In genomic region chr5:141574263-141574662, GRCm38 (mm10) we compare ENCODE assay signal across 9 mouse cellular contexts.
DNase-seq lines count a peak whose midpoint lies in the region; ATAC-seq and TF ChIP-seq lines count a peak whose summit lies in the region.
"Had no signal": no experiment of that assay in that cellular context is flagged by ENCODE, and none has a peak within 500 bp of the region (broad histone marks: within the 10 kb centered on the region; RNA-seq: fewer than 3 reads in every experiment).

No protein-coding gene starts in this region.

- H3K4me1 ChIP-seq in kidney, adult 2 months (ENCODE audit: control insufficient read depth, insufficient read depth, low read length) = no peaks in the 10 kb centered on the region
- H3K4me1 ChIP-seq in kidney, embryonic 15.5 days = no peaks in the 10 kb centered on the region
- H3K4me1 ChIP-seq in midbrain, embryonic 10.5 days = no peaks in the 10 kb centered on the region
- 0 out of 2 replicates have a peak, but pooled peaks cover 4% of the 10 kb centered on the region for H3K4me1 ChIP-seq in intestine, embryonic 16.5 days (ENCODE audit: control insufficient read depth, insufficient read depth, low read length)

- no peak for TF ChIP-seq POLR2A in kidney, adult 2 months (IDR thresholded peaks at IDR 0.05; ENCODE audit: low read depth, low read length)

- TF ChIP-seq CTCF in kidney, adult 2 months (conservative IDR thresholded peaks at IDR 0.05; ENCODE audit: insufficient read depth, insufficient read length, low read depth, low read length) = no peak

- 50% methylated on average over 1 of the region's 1 CpGs for WGBS in kidney, adult 2 months
- WGBS in kidney, embryonic 15.5 days = 66% methylated on average over 1 of the region's 1 CpGs
- WGBS in midbrain, embryonic 10.5 days = 88% methylated on average over 1 of the region's 1 CpGs
- WGBS in intestine, embryonic 16.5 days = 54% methylated on average over 1 of the region's 1 CpGs

- H3K9me3 ChIP-seq in kidney, embryonic 15.5 days (replicated peaks) = no peaks in the 10 kb centered on the region
- H3K9me3 ChIP-seq in midbrain, embryonic 10.5 days (replicated peaks) = no peaks in the 10 kb centered on the region
- no peaks in the 10 kb centered on the region for H3K9me3 ChIP-seq in intestine, embryonic 16.5 days (ENCODE audit: control insufficient read depth, low read length)
- H3K9me3 ChIP-seq: neural tube, embryonic 13.5 days had no signal

- no peaks in the 10 kb centered on the region for H3K36me3 ChIP-seq in kidney, adult 2 months (ENCODE audit: control insufficient read depth, insufficient read depth, low read length)
- H3K36me3 ChIP-seq in kidney, embryonic 15.5 days = no peaks in the 10 kb centered on the region
- H3K36me3 ChIP-seq in midbrain, embryonic 10.5 days = no peaks in the 10 kb centered on the region
- no peaks in the 10 kb centered on the region for H3K36me3 ChIP-seq in intestine, embryonic 16.5 days (ENCODE audit: control insufficient read depth, insufficient read depth, low read length)
- H3K36me3 ChIP-seq: neural tube, embryonic 13.5 days had no signal

- H3K4me2 ChIP-seq in kidney, embryonic 15.5 days = no peak overlapping the region
- no peak overlapping the region for H3K4me2 ChIP-seq in intestine, embryonic 16.5 days (ENCODE audit: low read depth, low read length)
- H3K4me2 ChIP-seq: neural tube, embryonic 13.5 days had no signal

- peak; percentile 94 for DNase-seq in kidney, adult 2 months
- peak; percentile 47 for DNase-seq in brain, adult 2 months (ENCODE audit: low read depth, low spot score)
- DNase-seq in gastrocnemius, postnatal 4 days (ENCODE audit: low spot score in 2 of 2) = peak; percentile 25 to 70
- peak; percentile 62 for DNase-seq in lung, postnatal 10 days
- no peak for DNase-seq in midbrain, embryonic 10.5 days (ENCODE audit: low spot score)
- DNase-seq in adipocyte (ENCODE audit: low spot score) = no peak

- H3K27me3 ChIP-seq in kidney, adult 2 months (replicated peaks; ENCODE audit: control insufficient read depth, insufficient read depth, low read length) = no peaks in the 10 kb centered on the region
- H3K27me3 ChIP-seq in kidney, embryonic 15.5 days = no peaks in the 10 kb centered on the region
- H3K27me3 ChIP-seq in midbrain, embryonic 10.5 days (ENCODE audit: low read depth, poor library complexity, severe bottlenecking) = no peaks in the 10 kb centered on the region
- H3K27me3 ChIP-seq in intestine, embryonic 16.5 days (replicated peaks; ENCODE audit: control insufficient read depth, insufficient read depth, low read length) = no peaks in the 10 kb centered on the region
- H3K27me3 ChIP-seq: neural tube, embryonic 13.5 days had no signal

- no peak overlapping the region for H3K4me3 ChIP-seq in kidney, adult 2 months (ENCODE audit: insufficient read depth, low read depth, low read length)
- no peak overlapping the region for H3K4me3 ChIP-seq in kidney, embryonic 15.5 days (replicated peaks)
- H3K4me3 ChIP-seq in midbrain, embryonic 10.5 days = no peak overlapping the region
- no peak overlapping the region for H3K4me3 ChIP-seq in intestine, embryonic 16.5 days (ENCODE audit: low read length)
- H3K4me3 ChIP-seq: neural tube, embryonic 13.5 days had no signal

- no peak overlapping the region for H3K27ac ChIP-seq in kidney, adult 2 months (ENCODE audit: insufficient read depth, low read depth, low read length)
- no peak overlapping the region for H3K27ac ChIP-seq in kidney, embryonic 15.5 days
- H3K27ac ChIP-seq in midbrain, embryonic 10.5 days (replicated peaks) = no peak overlapping the region
- H3K27ac ChIP-seq in intestine, embryonic 16.5 days (ENCODE audit: low read length) = no peak overlapping the region
- H3K27ac ChIP-seq: neural tube, embryonic 13.5 days had no signal

- ATAC-seq in kidney, embryonic 15.5 days (replicated peaks; ENCODE audit: low FRiP score) = no peak
- ATAC-seq in intestine, embryonic 16.5 days = no peak

- H3K9ac ChIP-seq in kidney, embryonic 15.5 days = no peak overlapping the region
- no peak overlapping the region for H3K9ac ChIP-seq in intestine, embryonic 16.5 days (ENCODE audit: low read depth, low read length)
- H3K9ac ChIP-seq: neural tube, embryonic 13.5 days had no signal

Comparison
In these comparisons a context has a peak if more than half of its experiments do, and no peak if none do; other contexts are left out.
1. DNase-seq: peak in kidney, adult 2 months (single experiment), brain, adult 2 months (single experiment), gastrocnemius, postnatal 4 days (2 of 2) and lung, postnatal 10 days (single experiment); none in midbrain, embryonic 10.5 days (single experiment) and adipocyte (single experiment).